Mouse (Mus musculus) megakaryocyte-erythroid progenitor cell, adult 5-6 weeks (primary cell): ENCODE data around the gene Nfxl1. TPM values are rescaled to one million over a fixed set of nuclear protein-coding genes. Genes with fewer than 3 reads are reported as not detected.
"Not testable (repeated sequence)": the region's sequence is repeated elsewhere in the genome, so short reads cannot be mapped to it uniquely, and the experiment has no call there.

Experiments
- ATAC-seq: replicated peaks from 2 replicates; pipeline ENCODE4 v1.8.0; 2016; ENCODE audit warnings: mild to moderate bottlenecking, inconsistent platforms; ENCODE audit not compliant: severe bottlenecking, poor library complexity, low FRiP score, low TSS enrichment
- total RNA-seq, 2 experiments: library from RNA; stranded (forward) in 1 of 2; stranded (reverse) in 1 of 2; fragments of 200-1000, 215-1000 nt in 1 of 2; fragments of >200 nt in 1 of 2; fragmentation: Nextera tagmentation in 1 of 2; gene quantifications; 2 replicates each; pipeline ENCODE4 v1.2.3; 2014 to 2017

Gene Nfxl1
- 18.6 and 18.9 TPM in 2 replicates for total RNA-seq (2014; fragmentation: Nextera tagmentation)
- total RNA-seq (2017) = 9.7 and 13.8 TPM in 2 replicates

GRCm38 (mm10) chr5:72559544-72560049 is at the start of gene Nfxl1:
TSS of gene Nfxl1 (minus strand) at chr5:72559684.
- ATAC-seq = peak; percentile 95

GRCm38 (mm10) chr5:72603138-72603537 is 43.7 kb upstream of the Nfxl1 start:
- ATAC-seq = no peak

GRCm38 (mm10) chr5:72601006-72601405 is 41.5 kb upstream of the Nfxl1 start:
- ATAC-seq = peak; percentile 78

- no peak for ATAC-seq
These were observed 27.8 kb upstream of the Nfxl1 start, which contains the start of gene Gm5868 for GRCm38 (mm10) chr5:72587192-72587681. TSS of gene Gm5868 (minus strand) at chr5:72587551.

- ATAC-seq = not testable (repeated sequence)
These were observed 27.2 kb upstream of the Nfxl1 start for GRCm38 (mm10) chr5:72586667-72587191.

DNA sequence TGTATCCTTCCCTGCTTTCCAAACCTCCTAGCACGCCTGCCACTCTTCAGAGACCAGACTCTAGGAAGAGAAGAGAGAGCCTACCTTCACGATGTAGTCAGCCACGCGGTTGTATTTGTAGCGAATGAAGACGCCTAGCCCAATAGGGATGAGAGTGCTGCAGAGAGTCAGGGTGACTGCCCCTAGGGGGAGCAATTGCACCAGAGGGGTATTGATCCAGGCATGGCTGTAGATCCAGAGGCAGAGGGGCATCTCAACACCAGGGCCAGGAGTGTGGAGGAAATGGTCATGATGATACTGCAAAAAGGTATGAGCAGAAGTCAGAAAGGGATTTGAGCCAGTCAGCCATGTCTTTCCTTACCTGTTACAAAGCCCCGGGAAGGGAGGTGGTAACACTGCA is 26.6 kb upstream of the Nfxl1 start:
- ATAC-seq = peak; percentile 83

GRCm38 (mm10) chr5:72580970-72581332 is 21.5 kb upstream of the Nfxl1 start, which contains the start of gene Zar1:
TSS of gene Zar1 (minus strand) at chr5:72581254.
- not testable (repeated sequence) for ATAC-seq

DNA sequence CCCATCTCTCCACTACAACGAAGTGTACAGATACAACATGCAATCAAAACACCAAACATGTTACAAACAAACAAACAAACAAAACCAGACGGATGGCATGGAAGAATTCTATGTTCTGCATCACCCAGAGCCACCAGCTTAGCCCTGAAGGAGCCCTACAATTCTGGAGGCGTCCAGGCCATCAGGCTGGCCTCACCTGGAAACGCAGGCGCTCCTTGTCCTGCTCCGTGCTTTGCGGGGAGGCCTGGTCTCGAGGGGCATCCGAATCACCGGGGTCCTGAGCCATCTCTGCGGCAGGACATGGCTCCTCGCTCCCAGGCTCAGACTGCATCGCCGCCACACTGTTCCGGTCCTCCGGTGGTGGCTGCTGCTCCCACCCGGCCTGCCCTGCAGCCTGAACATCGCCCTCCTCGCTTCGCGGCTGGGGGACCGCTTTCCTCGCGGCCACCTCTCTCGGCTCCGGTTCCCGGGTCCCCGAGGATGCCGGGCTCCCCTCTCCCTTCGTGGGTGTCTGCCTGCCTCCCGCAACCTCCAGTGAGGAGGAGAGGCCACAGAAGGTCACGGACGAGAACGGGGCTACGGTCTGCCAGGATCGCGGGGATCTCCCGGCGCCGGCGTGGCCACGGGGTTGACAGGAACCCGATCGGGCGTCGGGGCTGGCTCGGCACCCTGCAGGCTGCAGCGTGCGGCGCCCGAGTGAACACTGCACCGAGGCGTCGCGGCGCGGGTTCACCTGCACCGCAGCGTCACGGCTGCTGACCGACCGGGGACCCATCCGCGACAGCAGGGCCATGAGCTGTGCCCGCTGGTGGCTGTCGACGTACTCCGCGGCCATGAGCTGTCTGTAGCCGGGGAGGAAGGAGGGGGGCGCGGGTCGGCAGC is 20.8 kb upstream of the Nfxl1 start:
- ATAC-seq = peak; percentile 41; the same call in 1 of the 2 replicates

DNA sequence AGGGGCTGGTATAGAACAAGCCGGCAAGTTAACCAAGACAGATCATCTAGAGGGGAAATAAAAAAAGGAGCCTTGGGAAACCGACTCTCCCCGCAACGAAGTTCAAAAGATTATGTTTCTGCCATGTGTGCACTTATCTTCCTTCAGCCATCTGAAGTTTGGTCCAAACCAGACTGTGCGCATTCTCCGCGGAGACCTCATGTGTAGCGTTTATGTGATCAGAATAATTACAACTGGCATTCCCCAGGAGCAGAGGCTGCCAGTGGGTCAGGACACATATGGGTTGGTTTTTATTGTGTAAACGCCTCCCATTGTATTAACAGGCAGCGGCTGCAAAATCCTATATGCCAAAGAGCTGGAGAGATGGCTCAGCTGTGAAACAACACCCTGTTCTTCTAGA is 20.1 kb upstream of the Nfxl1 start:
- not testable (repeated sequence) for ATAC-seq

- no peak for ATAC-seq
These were observed 6.1 kb upstream of the Nfxl1 start for GRCm38 (mm10) chr5:72565621-72566020.

DNA sequence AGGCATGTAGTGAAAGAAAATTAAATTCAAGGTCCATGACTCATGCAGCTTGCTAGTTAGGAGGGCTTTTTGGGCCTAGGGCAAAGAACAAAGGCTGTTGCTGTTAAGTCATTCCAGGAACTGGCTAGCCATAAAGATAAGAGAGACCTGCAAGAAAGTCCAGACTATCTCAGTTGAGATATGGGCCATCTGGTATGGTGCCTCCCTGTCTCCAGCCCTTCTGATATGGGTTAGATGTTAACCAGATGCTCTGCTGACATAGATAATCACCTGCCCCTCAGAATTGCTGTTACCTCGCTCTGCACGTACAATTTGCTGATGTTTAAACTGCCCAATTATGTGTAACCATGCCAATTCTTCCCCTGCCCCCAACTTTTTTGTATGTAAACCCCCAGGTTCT is 3.7 kb upstream of the Nfxl1 start:
- ATAC-seq = not testable (repeated sequence)

- ATAC-seq = peak; percentile 51
These were observed 1.6 kb upstream of the Nfxl1 start for GRCm38 (mm10) chr5:72560976-72561628.

- ATAC-seq = peak; percentile 76
These were observed 563 bp downstream of the Nfxl1 start for GRCm38 (mm10) chr5:72558716-72559526.

DNA sequence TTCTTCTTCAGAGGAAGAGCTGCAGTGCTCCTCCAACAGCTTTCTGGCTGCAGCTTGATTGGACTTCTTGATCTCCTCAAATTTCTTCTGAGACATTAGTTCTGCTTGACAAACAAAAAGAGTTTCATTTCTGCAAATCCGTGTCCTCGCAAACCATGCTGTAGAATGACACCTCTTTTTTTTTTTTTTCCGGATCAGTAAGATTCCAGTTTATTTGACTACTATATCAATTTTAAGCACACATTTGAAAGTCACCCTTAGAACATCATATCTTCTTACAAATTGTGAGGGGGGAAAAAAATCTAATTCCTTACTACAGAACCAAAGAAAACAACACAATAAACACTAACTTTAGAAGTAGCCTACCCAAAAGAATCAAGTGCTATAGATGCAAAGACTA is 3.2 kb downstream of the Nfxl1 start:
- no peak for ATAC-seq

DNA sequence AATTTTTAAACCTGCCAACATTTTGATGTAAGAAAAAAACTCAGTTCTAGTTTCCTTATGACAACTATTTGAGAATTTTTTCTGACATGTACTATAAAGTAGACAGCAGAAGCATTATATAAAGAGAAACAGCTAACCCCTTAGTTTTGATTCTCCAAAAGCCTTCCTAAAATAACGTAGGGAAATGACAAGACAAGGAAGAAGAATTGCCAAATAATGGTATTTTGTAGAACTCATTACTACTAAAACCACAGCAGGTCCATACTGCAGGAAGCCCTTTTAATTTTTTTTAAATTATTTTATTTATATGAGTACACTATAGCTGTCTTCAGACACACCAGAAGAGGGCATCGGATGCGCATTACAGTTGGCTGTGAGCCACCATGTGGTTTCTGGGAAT is 8.3 kb downstream of the Nfxl1 start:
- ATAC-seq = no peak

GRCm38 (mm10) chr5:72528896-72529295 is 30.6 kb downstream of the Nfxl1 start:
- no peak for ATAC-seq

DNA sequence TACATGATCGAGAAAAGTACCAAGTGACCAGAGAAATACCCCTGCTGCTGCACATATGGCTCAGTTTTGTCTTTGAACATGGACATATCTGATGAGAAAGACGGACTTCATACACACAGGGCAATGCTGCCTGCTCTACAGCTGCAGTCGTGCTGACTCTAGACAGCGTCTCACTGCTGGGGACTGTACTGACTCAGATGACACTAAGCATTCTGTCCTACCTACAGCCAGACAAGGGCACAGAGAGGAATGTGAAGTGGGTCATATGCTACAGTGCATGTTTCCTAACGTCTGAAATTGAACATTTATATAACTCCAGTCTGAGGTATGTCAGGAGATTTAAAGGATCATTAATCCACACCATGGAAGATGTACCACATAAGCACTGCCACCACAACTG is 45.7 kb downstream of the Nfxl1 start:
- ATAC-seq = no peak

DNA sequence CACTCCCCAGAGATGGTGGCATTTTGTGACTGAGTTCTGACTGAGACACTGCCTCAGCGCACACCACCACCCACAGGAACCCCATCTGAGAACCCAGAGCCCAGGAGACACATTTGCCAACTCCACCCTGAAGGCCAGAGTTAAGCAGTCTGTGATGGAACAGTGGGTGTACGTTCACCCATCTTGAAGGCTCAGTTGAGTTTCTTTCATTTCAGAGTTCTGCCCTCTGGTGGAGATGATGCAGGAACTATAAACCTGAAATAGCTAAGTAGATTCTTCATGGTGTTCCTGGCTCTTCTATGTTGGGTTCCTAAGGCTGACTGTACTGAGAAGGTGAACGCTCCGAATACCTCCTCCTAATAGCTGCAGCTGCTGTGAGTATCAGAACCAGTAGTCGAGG is 53.7 kb downstream of the Nfxl1 start:
- peak; percentile 64; the same call in 1 of the 2 replicates for ATAC-seq
